Mouse (Mus musculus): ENCODE measurements at regions not wholly inside any gene's neighbourhood (a gene's known extent, or its start where the extent isn't known, plus 50 kb on each side); places are given as distances from the start of the nearest gene placed in this dataset.

DNA sequence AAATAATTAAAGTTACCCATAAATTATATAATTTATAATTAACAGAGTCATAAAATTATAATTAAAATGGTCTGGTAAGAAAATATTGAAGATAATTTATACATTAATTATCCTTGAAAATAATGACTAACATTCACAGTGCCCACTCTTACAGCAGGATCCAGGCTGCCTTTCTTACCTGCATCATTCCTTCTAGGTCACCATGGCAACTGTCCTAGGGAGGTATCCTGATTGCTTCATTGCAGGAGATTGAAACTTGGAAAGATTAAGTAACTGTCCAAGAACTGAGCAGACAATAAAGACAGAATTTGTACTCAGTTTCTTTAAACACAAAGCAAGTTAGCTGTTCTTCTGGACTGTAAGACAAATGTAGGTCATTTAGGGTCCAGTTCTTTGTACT lies 416.7 kb upstream of the Id2 start:
- TF ChIP-seq ZNF384 (IDR thresholded peaks at IDR 0.05; ENCODE audit: low read depth, low read length): no peak
- no peak for TF ChIP-seq ZC3H11A (IDR thresholded peaks at IDR 0.05; ENCODE audit: borderline replicate concordance, low read depth, low read length)
- no peak for TF ChIP-seq CHD2 (IDR thresholded peaks at IDR 0.05; ENCODE audit: low read depth, low read length)
